Mouse (Mus musculus): ENCODE measurements around the gene Sptssa.

GRCm38 (mm10) chr12:54699394-54699793 lies 43.0 kb upstream of the Sptssa start:
- TF ChIP-seq RAD21 (IDR thresholded peaks at IDR 0.05; ENCODE audit: low read depth, low read length) (no peak), BHLHE40 (IDR thresholded peaks at IDR 0.05; ENCODE audit: low read depth, low read length) (no peak), ZKSCAN1 (IDR thresholded peaks at IDR 0.05; ENCODE audit: borderline replicate concordance, low read depth, low read length) (no peak), ZMIZ1 (IDR thresholded peaks at IDR 0.05; ENCODE audit: low read depth, low read length) (no peak), CTCF (conservative IDR thresholded peaks at IDR 0.05 in 1 of 2, IDR thresholded peaks at IDR 0.05 in 1 of 2; ENCODE audit: low read depth in 2 of 2, low read length in 2 of 2) (no peak), MXI1 (IDR thresholded peaks at IDR 0.05; ENCODE audit: low read depth, low read length) (no peak), USF1 (IDR thresholded peaks at IDR 0.05; ENCODE audit: low read depth, low read length) (no peak), MAX (IDR thresholded peaks at IDR 0.05; ENCODE audit: low read length) (no peak), TCF12 (IDR thresholded peaks at IDR 0.05; ENCODE audit: low read depth, low read length) (no peak), KAT2A (IDR thresholded peaks at IDR 0.05; ENCODE audit: insufficient replicate concordance, low read length) (no peak), EP300 (IDR thresholded peaks at IDR 0.05; ENCODE audit: low read length) (no peak), MYC (IDR thresholded peaks at IDR 0.05; ENCODE audit: low read depth, low read length) (no peak), HCFC1 (IDR thresholded peaks at IDR 0.05; ENCODE audit: low read depth, low read length) (no peak)

All from CH12.LX (cell line).